ENCODE assay signal across 10 mouse cellular contexts in the genomic region with DNA sequence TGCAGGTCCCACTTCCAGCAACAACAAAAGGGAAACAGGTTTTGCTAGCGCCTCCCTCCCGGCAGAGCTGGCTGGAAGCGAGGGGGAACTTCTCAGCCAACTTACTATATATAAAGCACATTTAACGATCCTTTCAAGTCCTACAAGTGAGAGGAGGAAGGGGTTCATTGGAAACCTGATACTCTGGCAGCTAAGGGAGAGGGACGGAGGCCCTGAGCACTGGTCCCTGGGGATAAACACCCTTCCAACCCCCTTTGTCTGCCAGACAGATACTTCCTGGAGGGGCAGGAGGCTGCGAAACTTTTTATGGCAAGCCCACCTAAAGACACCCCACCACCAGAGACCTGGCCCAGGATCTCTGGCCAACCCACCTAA. TPM values are rescaled to one million over a fixed set of nuclear protein-coding genes. Genes with fewer than 3 reads are reported as not detected.
DNase-seq lines count a peak whose midpoint lies in the region; ATAC-seq lines count a peak whose summit lies in the region.
"Had no signal": no experiment of that assay in that cellular context is flagged by ENCODE, and none has a peak within 500 bp of the region (broad histone marks: within the 10 kb centered on the region; RNA-seq: fewer than 3 reads in every experiment).

No protein-coding gene starts in this region.

- peak; percentile 27 for ATAC-seq in lung, embryonic 16.5 days (ENCODE audit: low read depth)
- ATAC-seq in forebrain, embryonic 15.5 days (replicated peaks), result no peak
- peak; percentile 68 for ATAC-seq in limb, embryonic 13.5 days (ENCODE audit: low FRiP score, low read depth)
- ATAC-seq in stomach, embryonic 16.5 days (ENCODE audit: insufficient read depth, low FRiP score), result no peak
- no peak for ATAC-seq in inflammation-experienced regulatory T-cells, adult 6 months

- H3K9ac ChIP-seq in lung, embryonic 16.5 days (ENCODE audit: low read length), result peak overlapping the region; percentile 64
- H3K9ac ChIP-seq in forebrain, embryonic 15.5 days (replicated peaks), result 0 out of 2 replicates have a peak overlapping the region, but pooled peaks have one; percentile 28
- H3K9ac ChIP-seq in limb, embryonic 13.5 days, result 0 out of 2 replicates have a peak overlapping the region, but pooled peaks have one; percentile 62
- H3K9ac ChIP-seq in stomach, embryonic 16.5 days (ENCODE audit: low read length), result peak overlapping the region; percentile 66

- no peaks in the 10 kb centered on the region for H3K36me3 ChIP-seq in lung, embryonic 16.5 days (ENCODE audit: control insufficient read depth, insufficient read depth, low read length)
- H3K36me3 ChIP-seq in forebrain, embryonic 15.5 days, result no peaks in the 10 kb centered on the region
- H3K36me3 ChIP-seq in limb, embryonic 13.5 days, result no peaks in the 10 kb centered on the region
- H3K36me3 ChIP-seq in stomach, embryonic 16.5 days (ENCODE audit: control insufficient read depth, insufficient read depth, low read length), result no peaks in the 10 kb centered on the region

- no peaks in the 10 kb centered on the region for H3K9me3 ChIP-seq in lung, embryonic 16.5 days (ENCODE audit: control insufficient read depth, low read length)
- H3K9me3 ChIP-seq in forebrain, embryonic 15.5 days, result no peaks in the 10 kb centered on the region
- H3K9me3 ChIP-seq in limb, embryonic 13.5 days, result no peaks in the 10 kb centered on the region
- H3K9me3 ChIP-seq in stomach, embryonic 16.5 days (replicated peaks; ENCODE audit: control insufficient read depth, low read length), result no peaks in the 10 kb centered on the region

- no peak for DNase-seq in lung, postnatal 4 days
- DNase-seq in Muller cell, postnatal 12 days (ENCODE audit: inconsistent ontology term), result no peak
- no peak for DNase-seq in yolk sac, embryonic 10.5 days (ENCODE audit: low spot score)
- DNase-seq: cerebellum, adult 18-20 months; right cerebral cortex, adult 18-20 months had no signal

- peak overlapping the region; percentile 37 for H3K4me2 ChIP-seq in lung, embryonic 16.5 days (ENCODE audit: low read depth, low read length)
- peak overlapping the region; percentile 24 for H3K4me2 ChIP-seq in forebrain, embryonic 15.5 days (replicated peaks)
- peak overlapping the region; percentile 65 for H3K4me2 ChIP-seq in limb, embryonic 13.5 days (replicated peaks)
- H3K4me2 ChIP-seq in stomach, embryonic 16.5 days (ENCODE audit: low read depth, low read length), result peak overlapping the region; percentile 47

- WGBS in lung, embryonic 16.5 days, result 8% methylated on average over 6 of the region's 6 CpGs
- 11% methylated on average over 6 of the region's 6 CpGs for WGBS in forebrain, embryonic 15.5 days
- WGBS in limb, embryonic 13.5 days, result under 1% methylated on average over 6 of the region's 6 CpGs
- WGBS in stomach, embryonic 16.5 days, result 9% methylated on average over 6 of the region's 6 CpGs

- no peak overlapping the region; the same call in 1 of the 2 replicates for H3K4me3 ChIP-seq in lung, embryonic 16.5 days (ENCODE audit: low read length)
- no peak overlapping the region for H3K4me3 ChIP-seq in forebrain, embryonic 15.5 days
- peak overlapping the region; percentile 24 for H3K4me3 ChIP-seq in limb, embryonic 13.5 days
- H3K4me3 ChIP-seq in stomach, embryonic 16.5 days (replicated peaks; ENCODE audit: low read length), result peak overlapping the region; percentile 23

- H3K4me1 ChIP-seq in lung, embryonic 16.5 days (replicated peaks; ENCODE audit: control insufficient read depth, insufficient read depth, low read length), result peaks cover 78% of the 10 kb centered on the region
- H3K4me1 ChIP-seq in forebrain, embryonic 15.5 days, result peaks cover 61% of the 10 kb centered on the region
- peaks cover 94% of the 10 kb centered on the region for H3K4me1 ChIP-seq in limb, embryonic 13.5 days
- H3K4me1 ChIP-seq in stomach, embryonic 16.5 days (ENCODE audit: control insufficient read depth, insufficient read depth, low read length), result peaks cover 79% of the 10 kb centered on the region

- no peaks in the 10 kb centered on the region for H3K27me3 ChIP-seq in lung, embryonic 16.5 days (ENCODE audit: control insufficient read depth, insufficient read depth, low read depth, low read length)
- H3K27me3 ChIP-seq in forebrain, embryonic 15.5 days, result no peaks in the 10 kb centered on the region
- H3K27me3 ChIP-seq in limb, embryonic 13.5 days, result no peaks in the 10 kb centered on the region
- H3K27me3 ChIP-seq in stomach, embryonic 16.5 days (ENCODE audit: control insufficient read depth, insufficient read depth, low read length), result no peaks in the 10 kb centered on the region

- peak overlapping the region; percentile 94 for H3K27ac ChIP-seq in lung, embryonic 16.5 days (ENCODE audit: low read length)
- H3K27ac ChIP-seq in forebrain, embryonic 15.5 days (replicated peaks), result peak overlapping the region; percentile 76
- peak overlapping the region; percentile 97 for H3K27ac ChIP-seq in limb, embryonic 13.5 days
- H3K27ac ChIP-seq in stomach, embryonic 16.5 days (ENCODE audit: low read length), result peak overlapping the region; percentile 97

RNA-seq across cellular contexts. Expression of a gene that starts 10.9 kb away (rescaled TPM):
- polyA plus RNA-seq in lung, embryonic 16.5 days (2015; fragmentation: Nextera tagmentation; extraction: Ambion mirVana), result 141 and 143 TPM in 2 replicates
- polyA plus RNA-seq in forebrain, embryonic 15.5 days (2015; fragmentation: Nextera tagmentation; extraction: Ambion mirVana), result 32.1 and 33.0 TPM in 2 replicates
- 128 and 138 TPM in 2 replicates for polyA plus RNA-seq in limb, embryonic 13.5 days (2015; fragmentation: Nextera tagmentation; extraction: Ambion mirVana)
- 93.9 and 94.9 TPM in 2 replicates for polyA plus RNA-seq in stomach, embryonic 16.5 days (2015; fragmentation: Nextera tagmentation; extraction: Ambion mirVana)
- polyA plus RNA-seq in inflammation-experienced regulatory T-cells, adult 6 months (2017; shearing (Covaris generic)), result not detected

RNA-seq across cellular contexts. Expression of a gene that starts 27.4 kb away (rescaled TPM):
- 27.6 and 30.8 TPM in 2 replicates for polyA plus RNA-seq in lung, embryonic 16.5 days (2015; fragmentation: Nextera tagmentation; extraction: Ambion mirVana)
- 41.4 and 45.1 TPM in 2 replicates for polyA plus RNA-seq in forebrain, embryonic 15.5 days (2015; fragmentation: Nextera tagmentation; extraction: Ambion mirVana)
- 26.4 and 26.5 TPM in 2 replicates for polyA plus RNA-seq in limb, embryonic 13.5 days (2015; fragmentation: Nextera tagmentation; extraction: Ambion mirVana)
- polyA plus RNA-seq in stomach, embryonic 16.5 days (2015; fragmentation: Nextera tagmentation; extraction: Ambion mirVana), result 41.4 and 46.7 TPM in 2 replicates
- 10 to 100 TPM in 1 of 3 experiments, 1 to 10 TPM in 2; 7.6 to 10.1 (median 9.1) TPM for polyA plus RNA-seq in inflammation-experienced regulatory T-cells, adult 6 months (2017; shearing (Covaris generic))

RNA-seq across cellular contexts. Expression of a gene that starts 27.6 kb away (rescaled TPM):
- 93.0 and 97.4 TPM in 2 replicates for polyA plus RNA-seq in lung, embryonic 16.5 days (2015; fragmentation: Nextera tagmentation; extraction: Ambion mirVana)
- 73.7 and 81.9 TPM in 2 replicates for polyA plus RNA-seq in forebrain, embryonic 15.5 days (2015; fragmentation: Nextera tagmentation; extraction: Ambion mirVana)
- 104 and 106 TPM in 2 replicates for polyA plus RNA-seq in limb, embryonic 13.5 days (2015; fragmentation: Nextera tagmentation; extraction: Ambion mirVana)
- 94.1 and 99.9 TPM in 2 replicates for polyA plus RNA-seq in stomach, embryonic 16.5 days (2015; fragmentation: Nextera tagmentation; extraction: Ambion mirVana)
- polyA plus RNA-seq in inflammation-experienced regulatory T-cells, adult 6 months (2017; shearing (Covaris generic)), result 10 to 100 TPM; 59.1 to 81.9 (median 60.2) TPM

RNA-seq across cellular contexts. Expression of a gene that starts 31.8 kb away (rescaled TPM):
- polyA plus RNA-seq in lung, embryonic 16.5 days (2015; fragmentation: Nextera tagmentation; extraction: Ambion mirVana), result 49.1 and 50.8 TPM in 2 replicates
- polyA plus RNA-seq in forebrain, embryonic 15.5 days (2015; fragmentation: Nextera tagmentation; extraction: Ambion mirVana), result 35.9 and 36.5 TPM in 2 replicates
- 63.2 and 66.0 TPM in 2 replicates for polyA plus RNA-seq in limb, embryonic 13.5 days (2015; fragmentation: Nextera tagmentation; extraction: Ambion mirVana)
- polyA plus RNA-seq in stomach, embryonic 16.5 days (2015; fragmentation: Nextera tagmentation; extraction: Ambion mirVana), result 51.2 and 54.8 TPM in 2 replicates
- 1 to 10 TPM; 1.7 to 4.1 (median 2.5) TPM for polyA plus RNA-seq in inflammation-experienced regulatory T-cells, adult 6 months (2017; shearing (Covaris generic))

RNA-seq across cellular contexts. Expression of a gene that starts 55.8 kb away (rescaled TPM):
- 51.4 and 51.6 TPM in 2 replicates for polyA plus RNA-seq in lung, embryonic 16.5 days (2015; fragmentation: Nextera tagmentation; extraction: Ambion mirVana)
- polyA plus RNA-seq in forebrain, embryonic 15.5 days (2015; fragmentation: Nextera tagmentation; extraction: Ambion mirVana), result 49.5 and 49.9 TPM in 2 replicates
- 67.6 and 73.9 TPM in 2 replicates for polyA plus RNA-seq in limb, embryonic 13.5 days (2015; fragmentation: Nextera tagmentation; extraction: Ambion mirVana)
- 49.7 and 52.4 TPM in 2 replicates for polyA plus RNA-seq in stomach, embryonic 16.5 days (2015; fragmentation: Nextera tagmentation; extraction: Ambion mirVana)
- 10 to 100 TPM; 47.3 to 50.7 (median 47.7) TPM for polyA plus RNA-seq in inflammation-experienced regulatory T-cells, adult 6 months (2017; shearing (Covaris generic))

Comparison
In these comparisons a context has a peak if more than half of its experiments do, and no peak if none do; other contexts are left out.
1. ATAC-seq: peak in lung, embryonic 16.5 days (single experiment) and limb, embryonic 13.5 days (single experiment); none in forebrain, embryonic 15.5 days (single experiment), stomach, embryonic 16.5 days (single experiment) and inflammation-experienced regulatory T-cells, adult 6 months (single experiment).
2. H3K4me3 ChIP-seq: peak in limb, embryonic 13.5 days (single experiment) and stomach, embryonic 16.5 days (single experiment); none in lung, embryonic 16.5 days (single experiment) and forebrain, embryonic 15.5 days (single experiment).
3. RNA of a gene that starts 10.9 kb away (polyA plus RNA-seq): 141 to 143 TPM in lung, embryonic 16.5 days, 128 to 138 TPM in limb, embryonic 13.5 days, 93.9 to 94.9 TPM in stomach, embryonic 16.5 days and 32.1 to 33.0 TPM in forebrain, embryonic 15.5 days; not detected in inflammation-experienced regulatory T-cells, adult 6 months; every median in the first group is over 10 times any median in the second.
4. Peak in every context shown above with its lines, with median percentiles within 50 percentile points of each other: H3K27ac ChIP-seq, H3K4me2 ChIP-seq and H3K9ac ChIP-seq.